Mouse (Mus musculus): ENCODE measurements around the gene Gm5965. TPM values are rescaled to one million over a fixed set of nuclear protein-coding genes. Genes with fewer than 3 reads are reported as not detected.

Gene Gm5965
- not detected in 2 replicates for polyA plus RNA-seq (2012; rRNA removed)

DNA sequence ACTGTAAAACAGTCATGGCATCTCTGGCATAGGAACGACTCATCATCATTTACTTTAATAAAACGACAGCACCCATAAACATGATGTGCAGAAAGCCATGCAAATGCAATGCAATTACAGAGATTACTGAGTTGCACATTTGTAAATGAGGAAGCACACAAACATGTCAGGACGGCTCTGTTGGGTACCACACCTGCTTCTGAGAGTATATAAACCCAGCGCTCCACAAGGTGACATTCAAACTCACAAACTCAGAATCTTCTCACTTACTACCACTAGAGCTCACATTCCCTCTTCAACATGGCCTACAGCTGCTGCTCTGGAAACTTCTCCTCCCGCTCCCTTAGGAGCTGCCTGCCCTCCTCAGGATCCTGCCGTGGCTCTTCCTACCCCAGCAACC, at the start of gene Gm5965:
Gm5965 (plus strand) TSS at position 301 of the 400 bp plus-strand sequence.

DNA sequence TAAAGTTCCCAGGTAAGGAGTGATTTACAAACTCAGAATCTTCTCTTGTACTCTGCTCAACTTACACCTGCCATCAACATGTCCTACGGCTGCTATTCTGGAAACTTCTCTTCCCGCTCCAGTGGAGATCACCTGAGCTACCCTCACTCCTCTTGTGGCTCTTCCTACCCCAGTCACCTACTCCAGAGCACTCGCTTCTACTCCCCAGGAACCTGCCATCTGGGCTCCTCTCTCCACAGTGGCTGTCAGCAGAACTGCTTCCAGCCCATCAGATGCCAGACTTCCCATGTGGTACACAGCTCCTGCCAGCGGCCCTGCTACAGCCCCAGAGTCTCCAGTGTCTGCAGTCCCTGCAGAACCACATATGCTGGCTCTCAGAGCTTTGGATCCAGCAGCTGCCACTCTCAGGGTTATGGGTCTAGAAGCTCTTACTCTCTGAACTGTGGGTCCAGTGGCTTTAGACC, 48.9 kb upstream of the Gm5965 start, which contains the start of gene Krtap13-1:
Krtap13-1 (plus strand) TSS at position 51 of the 464 bp plus-strand sequence.

DNA sequence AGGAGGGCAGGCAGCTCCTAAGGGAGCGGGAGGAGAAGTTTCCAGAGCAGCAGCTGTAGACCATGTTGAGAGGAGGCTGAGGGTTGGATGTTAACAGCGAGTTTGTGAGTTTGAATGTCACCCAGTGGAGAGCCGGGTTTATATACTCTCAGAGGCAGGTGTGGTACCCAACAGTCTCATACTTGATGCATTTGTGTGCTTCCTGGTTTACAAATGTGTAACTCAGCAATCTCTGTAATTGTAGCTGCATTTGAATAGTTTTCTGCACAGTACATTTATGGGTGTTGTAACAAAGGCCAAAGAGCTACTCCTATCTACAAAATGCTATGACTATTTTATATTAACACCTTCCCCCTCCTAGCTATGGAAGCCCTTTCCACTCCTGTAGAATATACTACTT, 26.2 kb upstream of the Gm5965 start, which contains the start of gene Krtap13:
Krtap13 (minus strand) TSS at position 101 of the 400 bp plus-strand sequence.

GRCm38 (mm10) chr16:88758547-88758946, 19.1 kb upstream of the Gm5965 start, which contains the start of gene 2310034C09Rik:
Gene 2310034C09Rik (plus strand): TSS chr16:88758847.

GRCm38 (mm10) chr16:88774106-88774505, 3.6 kb upstream of the Gm5965 start, which contains the start of gene 2310057N15Rik:
Gene 2310057N15Rik (minus strand): TSS chr16:88774206.

DNA sequence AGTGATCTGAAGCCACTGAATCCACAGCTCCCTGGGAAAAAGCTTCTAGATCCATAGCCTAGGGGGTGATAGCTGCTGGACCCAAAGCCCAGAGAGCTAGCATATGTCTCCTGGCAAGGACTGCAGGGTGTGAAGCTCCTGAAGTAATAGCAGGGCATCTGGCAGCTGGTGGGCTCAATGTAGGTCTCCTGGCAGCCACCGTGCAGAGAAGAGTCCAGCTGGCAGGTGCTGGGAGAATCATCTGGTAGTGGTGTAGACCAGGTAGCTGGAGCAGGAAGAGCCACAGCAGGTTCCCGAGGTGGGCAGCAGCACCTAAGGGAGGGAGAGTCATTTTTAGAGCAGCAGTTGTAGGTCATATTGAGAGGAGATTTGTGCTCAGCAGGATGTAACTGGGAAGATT, 34.1 kb downstream of the Gm5965 start, which contains the start of gene Gm20741:
Gm20741 (minus strand) TSS at position 394 of the 400 bp plus-strand sequence.

DNA sequence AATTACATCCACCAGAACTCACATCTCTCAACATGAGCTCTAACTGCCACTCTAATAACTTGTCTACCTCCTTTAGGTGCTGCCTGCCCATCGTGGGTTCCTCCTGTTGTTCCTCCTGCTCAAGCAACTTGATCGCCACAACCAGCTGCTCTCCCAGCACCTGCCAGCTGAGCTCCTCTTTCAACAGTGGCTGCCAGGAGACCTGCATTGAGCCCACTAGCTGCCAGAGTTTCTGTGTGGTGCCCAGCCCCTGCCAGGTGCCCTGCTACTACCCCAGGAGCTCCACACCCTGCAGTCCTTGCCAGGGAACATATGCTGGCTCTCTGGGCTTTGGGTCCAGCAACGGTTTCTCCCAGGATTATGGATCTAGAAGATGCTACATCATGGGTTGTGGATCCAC, 42.4 kb downstream of the Gm5965 start, which contains the start of gene Krtap15:
Krtap15 (plus strand) TSS at position 150 of the 400 bp plus-strand sequence.

GRCm38 (mm10) chr16:88826095-88826652, 48.5 kb downstream of the Gm5965 start, which contains the start of gene Krtap14:
Gene Krtap14 (minus strand): TSS chr16:88826145.

Other genes with a start within 250 kb of the Gm5965 start
- 0.04 and 0.89 TPM in 2 replicates for gene Cldn8, start 214.7 kb upstream of the Gm5965 start, polyA plus RNA-seq (2012; rRNA removed)
- gene Krtap24-1, start 165.6 kb upstream of the Gm5965 start, polyA plus RNA-seq (2012; rRNA removed): not detected in 2 replicates
- not detected in 2 replicates for gene 2310079G19Rik, start 150.2 kb upstream of the Gm5965 start, polyA plus RNA-seq (2012; rRNA removed)
- gene Krtap26-1, start 130.1 kb upstream of the Gm5965 start, polyA plus RNA-seq (2012; rRNA removed): not detected in 2 replicates
- not detected in 2 replicates for gene Krtap27-1, start 106.2 kb upstream of the Gm5965 start, polyA plus RNA-seq (2012; rRNA removed)
- gene 2310061N02Rik, start 69.9 kb upstream of the Gm5965 start, polyA plus RNA-seq (2012; rRNA removed): not detected in 2 replicates
- not detected in 2 replicates for gene Krtap13-1, start 49.0 kb upstream of the Gm5965 start, polyA plus RNA-seq (2012; rRNA removed)
- gene Krtap13, start 26.3 kb upstream of the Gm5965 start, polyA plus RNA-seq (2012; rRNA removed): not detected in 2 replicates
- gene 2310034C09Rik, start 19.0 kb upstream of the Gm5965 start, polyA plus RNA-seq (2012; rRNA removed): not detected in 2 replicates
- gene 2310057N15Rik, start 3.7 kb upstream of the Gm5965 start, polyA plus RNA-seq (2012; rRNA removed): not detected in 2 replicates
- not detected in 2 replicates for gene Gm20741, start 34.3 kb downstream of the Gm5965 start, polyA plus RNA-seq (2012; rRNA removed)
- not detected in 2 replicates for gene Krtap15, start 42.3 kb downstream of the Gm5965 start, polyA plus RNA-seq (2012; rRNA removed)
- not detected in 2 replicates for gene Krtap14, start 48.2 kb downstream of the Gm5965 start, polyA plus RNA-seq (2012; rRNA removed)
- gene Krtap19-1, start 91.5 kb downstream of the Gm5965 start, polyA plus RNA-seq (2012; rRNA removed): not detected in 2 replicates
- gene Krtap19-2, start 96.4 kb downstream of the Gm5965 start, polyA plus RNA-seq (2012; rRNA removed): not detected in 2 replicates
- gene Krtap19-3, start 100.1 kb downstream of the Gm5965 start, polyA plus RNA-seq (2012; rRNA removed): not detected in 2 replicates
- not detected in 2 replicates for gene Krtap19-4, start 107.2 kb downstream of the Gm5965 start, polyA plus RNA-seq (2012; rRNA removed)
- gene Krtap19-5, start 118.6 kb downstream of the Gm5965 start, polyA plus RNA-seq (2012; rRNA removed): not detected in 2 replicates
- not detected in 2 replicates for gene Krtap19-9b, start 154.4 kb downstream of the Gm5965 start, polyA plus RNA-seq (2012; rRNA removed)
- not detected in 2 replicates for gene Krtap16-3, start 185.0 kb downstream of the Gm5965 start, polyA plus RNA-seq (2012; rRNA removed)
- gene Krtap22-2, start 232.9 kb downstream of the Gm5965 start, polyA plus RNA-seq (2012; rRNA removed): not detected in 2 replicates
- gene Gm10229, start 237.4 kb downstream of the Gm5965 start, polyA plus RNA-seq (2012; rRNA removed): not detected in 2 replicates

Data from central nervous system, embryonic 14 days (tissue).